Mouse (Mus musculus) bone marrow, adult 2 months (tissue): ENCODE measurements around the gene Ryr1.

ENCODE experiments used
- CTCF ChIP-seq: fragments of 200-500 bp; IDR thresholded peaks from 2 replicates; pipeline ENCODE4 v1.5.1; 2011; ENCODE audit warnings: low read length, control low read depth; ENCODE audit not compliant: control insufficient read depth, insufficient read depth
- POLR2A ChIP-seq: fragments of 200-500 bp; IDR thresholded peaks from 2 replicates; pipeline ENCODE4 v1.6.1; 2011; ENCODE audit warnings: low read depth, mild to moderate bottlenecking, control low read depth, low read length, borderline replicate concordance; ENCODE audit not compliant: control insufficient read depth

DNA sequence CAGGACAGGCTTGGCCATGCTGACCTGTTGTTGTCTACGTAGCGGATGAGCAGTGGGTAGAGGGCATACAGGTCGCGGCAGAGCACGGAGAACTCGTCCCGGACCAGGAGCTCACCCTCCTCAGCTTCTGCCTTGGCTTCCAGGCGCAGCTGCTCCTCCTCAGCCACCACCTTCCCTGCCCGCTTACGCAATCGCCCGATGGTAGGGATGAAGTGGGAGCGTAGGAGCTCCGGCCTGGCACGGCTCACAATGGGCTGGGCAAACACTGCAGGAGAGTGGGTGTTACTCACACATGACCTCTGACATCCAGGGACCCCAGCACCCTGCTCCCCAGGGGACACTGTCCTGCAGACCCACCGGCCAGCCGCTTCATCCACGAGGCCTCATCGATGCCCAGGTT, 65.5 kb downstream of the Ryr1 start:
- TF ChIP-seq CTCF (no peak), POLR2A (no peak; the same call in 1 of the 2 replicates)
